In the genomic region with DNA sequence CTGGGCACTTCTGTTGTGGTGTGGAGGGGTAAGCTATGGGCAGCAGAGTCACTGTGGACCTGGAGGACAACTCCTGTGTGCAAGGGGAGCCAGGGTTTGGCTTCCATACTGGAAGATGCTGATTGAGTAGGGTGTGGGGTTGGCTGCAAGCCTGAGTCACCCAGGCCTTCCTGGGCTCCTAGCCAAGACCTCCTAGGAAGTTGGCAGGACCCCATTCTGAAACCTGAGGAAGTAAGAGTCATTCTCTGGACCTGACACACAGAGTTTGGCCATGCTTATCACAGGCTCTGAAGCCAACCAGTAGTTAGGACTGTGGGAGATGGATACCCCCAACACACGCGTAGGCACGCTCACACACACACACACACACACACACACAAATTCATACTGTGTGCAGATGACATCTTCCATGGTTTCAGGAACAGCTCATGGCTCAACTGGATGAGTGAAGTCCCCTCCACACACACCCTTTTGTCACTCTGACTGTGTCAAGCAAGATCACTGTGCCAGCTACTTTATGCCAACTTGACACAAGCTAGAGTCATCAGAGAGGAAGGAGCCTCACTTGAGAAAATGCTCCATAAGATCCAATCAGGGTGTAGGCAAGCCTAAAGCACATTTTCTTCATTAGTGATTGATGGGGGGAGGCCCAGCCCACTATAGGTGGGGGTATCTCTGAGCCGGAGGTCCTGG, we compare ENCODE assay signal across 10 mouse cellular contexts. TPM values are rescaled to one million over a fixed set of nuclear protein-coding genes. Genes with fewer than 3 reads are reported as not detected.
A peak's percentile ranks its signal among the peaks of the same experiment; 100 is the strongest.
DNase-seq lines count a peak whose midpoint lies in the region; ATAC-seq lines count a peak whose summit lies in the region.
"Had no signal": no experiment of that assay in that cellular context is flagged by ENCODE, and none has a peak within 500 bp of the region (broad histone marks: within the 10 kb centered on the region; RNA-seq: fewer than 3 reads in every experiment).

No protein-coding gene starts in this region.

- no peak overlapping the region for H3K27ac ChIP-seq in midbrain, embryonic 14.5 days (replicated peaks; ENCODE audit: low read depth, low read length)
- H3K27ac ChIP-seq in midbrain, embryonic 13.5 days: no peak overlapping the region
- no peak overlapping the region for H3K27ac ChIP-seq in midbrain, embryonic 11.5 days (ENCODE audit: low read depth, low read length)
- H3K27ac ChIP-seq: neural tube, embryonic 12.5 days had no signal

- DNase-seq in midbrain, embryonic 14.5 days: peak; percentile 35
- peak; percentile 56 for DNase-seq in brain, adult 2 months (ENCODE audit: low read depth, low spot score)
- peak; percentile 38 for DNase-seq in heart, adult 8-10 months (ENCODE audit: low spot score)
- peak; percentile 65 for DNase-seq in lung, postnatal 10 days
- no peak for DNase-seq in T-cell, adult 2 months (ENCODE audit: low spot score)
- DNase-seq in right cerebral cortex, adult 2 months (ENCODE audit: low spot score in 2 of 2): no peak
- DNase-seq in midbrain, embryonic 11.5 days (ENCODE audit: low spot score, missing footprints): no peak

- WGBS in midbrain, embryonic 14.5 days: 94% methylated on average over 4 of the region's 4 CpGs
- WGBS in midbrain, embryonic 13.5 days: 98% methylated on average over 4 of the region's 4 CpGs
- 86% methylated on average over 4 of the region's 4 CpGs for WGBS in midbrain, embryonic 11.5 days

- ATAC-seq in midbrain, embryonic 14.5 days (ENCODE audit: low FRiP score, low TSS enrichment): no peak
- no peak for ATAC-seq in midbrain, embryonic 13.5 days
- ATAC-seq in midbrain, embryonic 11.5 days (ENCODE audit: low FRiP score): no peak

- H3K27me3 ChIP-seq in midbrain, embryonic 14.5 days (ENCODE audit: control insufficient read depth, insufficient read depth, low read length): peaks cover 4% of the 10 kb centered on the region; the same call in 1 of the 2 replicates
- H3K27me3 ChIP-seq in midbrain, embryonic 13.5 days: peaks cover 9% of the 10 kb centered on the region
- H3K27me3 ChIP-seq in midbrain, embryonic 11.5 days (ENCODE audit: control insufficient read depth, insufficient read depth, low read length): no peaks in the 10 kb centered on the region

- H3K36me3 ChIP-seq in midbrain, embryonic 14.5 days (ENCODE audit: control insufficient read depth, insufficient read depth, low read length): no peaks in the 10 kb centered on the region
- no peaks in the 10 kb centered on the region for H3K36me3 ChIP-seq in midbrain, embryonic 13.5 days
- H3K36me3 ChIP-seq in midbrain, embryonic 11.5 days (ENCODE audit: control insufficient read depth, insufficient read depth, low read length): no peaks in the 10 kb centered on the region
- H3K36me3 ChIP-seq: neural tube, embryonic 12.5 days had no signal

- H3K4me1 ChIP-seq in midbrain, embryonic 14.5 days (ENCODE audit: control insufficient read depth, insufficient read depth, low read length): no peaks in the 10 kb centered on the region
- H3K4me1 ChIP-seq in midbrain, embryonic 13.5 days (replicated peaks): no peaks in the 10 kb centered on the region
- H3K4me1 ChIP-seq in midbrain, embryonic 11.5 days (ENCODE audit: control insufficient read depth, insufficient read depth, low read length): no peaks in the 10 kb centered on the region
- H3K4me1 ChIP-seq: neural tube, embryonic 12.5 days had no signal

- no peak overlapping the region for H3K4me2 ChIP-seq in midbrain, embryonic 14.5 days (ENCODE audit: low read length)
- H3K4me2 ChIP-seq in midbrain, embryonic 13.5 days (replicated peaks): no peak overlapping the region
- no peak overlapping the region for H3K4me2 ChIP-seq in midbrain, embryonic 11.5 days
- H3K4me2 ChIP-seq: neural tube, embryonic 12.5 days had no signal

- no peak overlapping the region for H3K4me3 ChIP-seq in midbrain, embryonic 14.5 days (replicated peaks; ENCODE audit: low read depth, low read length)
- H3K4me3 ChIP-seq in midbrain, embryonic 13.5 days (replicated peaks): no peak overlapping the region
- H3K4me3 ChIP-seq in midbrain, embryonic 11.5 days (ENCODE audit: low read depth, low read length): no peak overlapping the region
- H3K4me3 ChIP-seq: neural tube, embryonic 12.5 days had no signal

- no peak overlapping the region for H3K9ac ChIP-seq in midbrain, embryonic 14.5 days (replicated peaks; ENCODE audit: low read length)
- H3K9ac ChIP-seq in midbrain, embryonic 13.5 days (replicated peaks): no peak overlapping the region
- no peak overlapping the region for H3K9ac ChIP-seq in midbrain, embryonic 11.5 days (ENCODE audit: low read length)
- H3K9ac ChIP-seq: neural tube, embryonic 12.5 days had no signal

- H3K9me3 ChIP-seq in midbrain, embryonic 14.5 days (ENCODE audit: control insufficient read depth, low read length): no peaks in the 10 kb centered on the region
- no peaks in the 10 kb centered on the region for H3K9me3 ChIP-seq in midbrain, embryonic 13.5 days
- H3K9me3 ChIP-seq in midbrain, embryonic 11.5 days (ENCODE audit: control insufficient read depth, low read length): no peaks in the 10 kb centered on the region

RNA-seq across cellular contexts. Expression of gene Gstt4, which starts 5.5 kb away (rescaled TPM):
- polyA plus RNA-seq in midbrain, embryonic 14.5 days (2014; fragmentation: Nextera tagmentation; extraction: Ambion mirVana): not detected in 2 replicates
- not detected in 2 replicates for polyA plus RNA-seq in midbrain, embryonic 13.5 days (2015; fragmentation: Nextera tagmentation; extraction: Ambion mirVana)
- not detected for total RNA-seq in heart, adult 8-10 months (2022)
- not detected in 2 replicates for polyA plus RNA-seq in midbrain, embryonic 11.5 days (2014; fragmentation: Nextera tagmentation; extraction: Ambion mirVana)
- polyA plus RNA-seq: large intestine, adult 2 months; neural tube, embryonic 12.5 days had no signal

RNA-seq across cellular contexts. Expression of gene Gstt2, which starts 9.4 kb away (rescaled TPM):
- 3.8 and 4.3 TPM in 2 replicates for polyA plus RNA-seq in midbrain, embryonic 14.5 days (2014; fragmentation: Nextera tagmentation; extraction: Ambion mirVana)
- 5.8 and 5.9 TPM in 2 replicates for polyA plus RNA-seq in midbrain, embryonic 13.5 days (2015; fragmentation: Nextera tagmentation; extraction: Ambion mirVana)
- 10 to 100 TPM in 3 of 4 experiments, 1 to 10 TPM in 1; 7.3 to 16.9 (median 13.2) TPM for total RNA-seq in heart, adult 8-10 months (2022)
- polyA plus RNA-seq in midbrain, embryonic 11.5 days (2014; fragmentation: Nextera tagmentation; extraction: Ambion mirVana): 6.3 and 8.4 TPM in 2 replicates

RNA-seq across cellular contexts. Expression of gene Gstt1, which starts 29.4 kb away (rescaled TPM):
- polyA plus RNA-seq in midbrain, embryonic 14.5 days (2014; fragmentation: Nextera tagmentation; extraction: Ambion mirVana): 9.8 and 12.4 TPM in 2 replicates
- polyA plus RNA-seq in midbrain, embryonic 13.5 days (2015; fragmentation: Nextera tagmentation; extraction: Ambion mirVana): 4.8 and 5.5 TPM in 2 replicates
- total RNA-seq in heart, adult 8-10 months (2022): 10 to 100 TPM; 15.7 to 26.4 (median 22.1) TPM
- 4.9 and 6.1 TPM in 2 replicates for polyA plus RNA-seq in midbrain, embryonic 11.5 days (2014; fragmentation: Nextera tagmentation; extraction: Ambion mirVana)

RNA-seq across cellular contexts. Expression of gene Mif, which starts 32.2 kb away (rescaled TPM):
- polyA plus RNA-seq in midbrain, embryonic 14.5 days (2014; fragmentation: Nextera tagmentation; extraction: Ambion mirVana): 1,381 and 1,864 TPM in 2 replicates
- 1,337 and 1,364 TPM in 2 replicates for polyA plus RNA-seq in midbrain, embryonic 13.5 days (2015; fragmentation: Nextera tagmentation; extraction: Ambion mirVana)
- 100 to 1,000 TPM; 216 to 258 (median 253) TPM for total RNA-seq in heart, adult 8-10 months (2022)
- polyA plus RNA-seq in midbrain, embryonic 11.5 days (2014; fragmentation: Nextera tagmentation; extraction: Ambion mirVana): 1,631 and 1,834 TPM in 2 replicates

RNA-seq across cellular contexts. Expression of gene Gstt3, which starts 46.6 kb away (rescaled TPM):
- 0.23 and 1.1 TPM in 2 replicates for polyA plus RNA-seq in midbrain, embryonic 14.5 days (2014; fragmentation: Nextera tagmentation; extraction: Ambion mirVana)
- polyA plus RNA-seq in midbrain, embryonic 13.5 days (2015; fragmentation: Nextera tagmentation; extraction: Ambion mirVana): 0.30 and 0.61 TPM in 2 replicates
- total RNA-seq in heart, adult 8-10 months (2022): 1 to 10 TPM; 3.0 to 5.6 (median 5.0) TPM
- 1.0 and 1.2 TPM in 2 replicates for polyA plus RNA-seq in midbrain, embryonic 11.5 days (2014; fragmentation: Nextera tagmentation; extraction: Ambion mirVana)

Comparison
In these comparisons a context has a peak if more than half of its experiments do, and no peak if none do; other contexts are left out.
1. DNase-seq: peak in midbrain, embryonic 14.5 days (single experiment), brain, adult 2 months (single experiment), heart, adult 8-10 months (single experiment) and lung, postnatal 10 days (single experiment); none in T-cell, adult 2 months (single experiment), right cerebral cortex, adult 2 months (0 of 2) and midbrain, embryonic 11.5 days (single experiment).